Comparison of ENCODE assay signal across 10 mouse cellular contexts in the genomic region with DNA sequence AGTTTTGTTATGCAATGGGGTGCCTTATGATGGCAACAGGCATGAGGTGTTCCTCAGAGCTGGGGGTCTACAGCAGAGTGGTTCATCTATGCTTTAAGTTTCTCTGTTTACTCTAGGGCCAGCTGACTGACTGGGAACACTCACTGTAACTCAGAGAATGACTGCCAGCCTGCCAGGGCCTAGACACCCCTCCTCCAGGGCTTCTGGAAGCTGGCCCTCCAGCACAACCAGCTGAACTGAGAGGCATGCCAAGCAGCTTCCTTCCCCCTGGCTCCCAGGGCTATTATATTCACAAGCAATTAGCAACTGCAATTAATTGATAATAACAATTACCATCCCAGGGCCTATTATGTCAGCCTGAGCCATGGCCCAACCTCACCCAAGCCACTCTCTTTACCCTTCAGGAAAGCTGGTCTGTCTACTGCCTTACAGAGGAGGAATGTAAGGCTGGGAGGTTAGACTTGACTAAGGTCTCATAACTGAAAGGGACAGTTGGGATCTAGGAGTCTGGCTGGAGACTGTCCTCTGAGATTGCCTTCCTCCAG. TPM values are rescaled to one million over a fixed set of nuclear protein-coding genes. Genes with fewer than 3 reads are reported as not detected.
DNase-seq lines count a peak whose midpoint lies in the region; ATAC-seq and TF ChIP-seq lines count a peak whose summit lies in the region.
"Had no signal": no experiment of that assay in that cellular context is flagged by ENCODE, and none has a peak within 500 bp of the region (broad histone marks: within the 10 kb centered on the region; RNA-seq: fewer than 3 reads in every experiment).

No protein-coding gene starts in this region.

- H3K4me3 ChIP-seq in neural tube, embryonic 11.5 days (ENCODE audit: low read depth, low read length) = no peak overlapping the region
- H3K4me3 ChIP-seq in hindbrain, embryonic 10.5 days = no peak overlapping the region
- H3K4me3 ChIP-seq in lung, postnatal 0 days (ENCODE audit: low read depth, low read length) = no peak overlapping the region
- H3K4me3 ChIP-seq in liver, embryonic 12.5 days = no peak overlapping the region

- no peak overlapping the region for H3K9ac ChIP-seq in neural tube, embryonic 11.5 days (ENCODE audit: low read length)
- H3K9ac ChIP-seq in lung, postnatal 0 days (replicated peaks; ENCODE audit: low read depth) = no peak overlapping the region
- no peak overlapping the region for H3K9ac ChIP-seq in liver, embryonic 12.5 days

- no peak for TF ChIP-seq EP300 in lung, postnatal 0 days (IDR thresholded peaks at IDR 0.05)

- H3K4me2 ChIP-seq in neural tube, embryonic 11.5 days (ENCODE audit: low read depth) = no peak overlapping the region
- H3K4me2 ChIP-seq in lung, postnatal 0 days (replicated peaks; ENCODE audit: low read depth, low read length) = no peak overlapping the region
- H3K4me2 ChIP-seq in liver, embryonic 12.5 days = no peak overlapping the region

- no peaks in the 10 kb centered on the region for H3K27me3 ChIP-seq in neural tube, embryonic 11.5 days (ENCODE audit: control insufficient read depth, insufficient read depth, low read length)
- H3K27me3 ChIP-seq in hindbrain, embryonic 10.5 days (ENCODE audit: insufficient read depth, poor library complexity, severe bottlenecking) = peaks cover 15% of the 10 kb centered on the region; the same call in 1 of the 2 replicates
- no peaks in the 10 kb centered on the region for H3K27me3 ChIP-seq in lung, postnatal 0 days (replicated peaks; ENCODE audit: insufficient read depth, low read length)
- no peaks in the 10 kb centered on the region for H3K27me3 ChIP-seq in liver, embryonic 12.5 days (replicated peaks)

- TF ChIP-seq CTCF in lung, postnatal 0 days (IDR thresholded peaks at IDR 0.05) = no peak

- 0 out of 2 replicates have a peak, but pooled peaks have one; percentile 15 for ATAC-seq in neural tube, embryonic 11.5 days (ENCODE audit: insufficient read depth, low FRiP score, low TSS enrichment)
- ATAC-seq in lung, postnatal 0 days = peak; percentile 11; the same call in 1 of the 2 replicates
- ATAC-seq in liver, embryonic 12.5 days = no peak

- H3K4me1 ChIP-seq in neural tube, embryonic 11.5 days (ENCODE audit: control insufficient read depth, insufficient read depth, low read length) = peaks cover 9% of the 10 kb centered on the region
- H3K4me1 ChIP-seq in hindbrain, embryonic 10.5 days (replicated peaks) = peaks cover 59% of the 10 kb centered on the region
- peaks cover 7% of the 10 kb centered on the region; the same call in 1 of the 2 replicates for H3K4me1 ChIP-seq in lung, postnatal 0 days (ENCODE audit: insufficient read depth, low read depth, low read length)
- H3K4me1 ChIP-seq in liver, embryonic 12.5 days = no peaks in the 10 kb centered on the region

- no peaks in the 10 kb centered on the region for H3K9me3 ChIP-seq in neural tube, embryonic 11.5 days (ENCODE audit: control insufficient read depth, low read length)
- no peaks in the 10 kb centered on the region for H3K9me3 ChIP-seq in hindbrain, embryonic 10.5 days
- H3K9me3 ChIP-seq in lung, postnatal 0 days (ENCODE audit: low read length) = no peaks in the 10 kb centered on the region
- H3K9me3 ChIP-seq in liver, embryonic 12.5 days (replicated peaks) = no peaks in the 10 kb centered on the region
- H3K9me3 ChIP-seq: G1E had no signal

- no peak for DNase-seq in neural tube, embryonic 11.5 days (ENCODE audit: low spot score)
- DNase-seq in neural tube, embryonic 10.5 days (ENCODE audit: extremely low spot score, low spot score) = no peak
- no peak for DNase-seq in hindbrain, embryonic 10.5 days (ENCODE audit: low spot score)
- no peak for DNase-seq in lung, postnatal 0 days (ENCODE audit: low spot score)
- peak; percentile 39 for DNase-seq in right cerebral cortex, postnatal 14 days
- no peak for DNase-seq in T-cell, adult 2 months (ENCODE audit: low spot score)
- no peak for DNase-seq in adrenal gland, adult 18-20 months (ENCODE audit: low spot score in 2 of 2)
- DNase-seq: gastrocnemius, postnatal 36 days had no signal

- no peak overlapping the region for H3K27ac ChIP-seq in neural tube, embryonic 11.5 days (ENCODE audit: low read depth, low read length)
- H3K27ac ChIP-seq in hindbrain, embryonic 10.5 days = peak overlapping the region; percentile 78
- H3K27ac ChIP-seq in lung, postnatal 0 days (ENCODE audit: low read length) = no peak overlapping the region
- no peak overlapping the region for H3K27ac ChIP-seq in liver, embryonic 12.5 days

- H3K36me3 ChIP-seq in neural tube, embryonic 11.5 days (ENCODE audit: control insufficient read depth, insufficient read depth, low read length) = no peaks in the 10 kb centered on the region
- H3K36me3 ChIP-seq in hindbrain, embryonic 10.5 days = no peaks in the 10 kb centered on the region
- H3K36me3 ChIP-seq in lung, postnatal 0 days (ENCODE audit: insufficient read depth, low read length) = no peaks in the 10 kb centered on the region
- H3K36me3 ChIP-seq in liver, embryonic 12.5 days = no peaks in the 10 kb centered on the region
- H3K36me3 ChIP-seq: G1E had no signal

RNA-seq across cellular contexts. Expression of a gene that starts 41.0 kb away (rescaled TPM):
- 4.4 and 4.5 TPM in 2 replicates for polyA plus RNA-seq in neural tube, embryonic 11.5 days (2014; fragmentation: Nextera tagmentation; extraction: Ambion mirVana)
- 3.2 and 3.9 TPM in 2 replicates for polyA plus RNA-seq in hindbrain, embryonic 10.5 days (2016; fragmentation: Nextera tagmentation; extraction: Ambion mirVana)
- polyA plus RNA-seq in lung, postnatal 0 days (2015; fragmentation: Nextera tagmentation; extraction: Ambion mirVana) = 0.72 and 0.89 TPM in 2 replicates
- polyA plus RNA-seq in liver, embryonic 12.5 days (2016; fragmentation: Nextera tagmentation; extraction: Ambion mirVana) = 0.42 and 0.57 TPM in 2 replicates
- total RNA-seq in adrenal gland, adult 18-20 months (2021) = 1 to 10 TPM; 1.6 to 1.9 TPM
- polyA plus RNA-seq: G1E had no signal
